Mouse (Mus musculus): ENCODE data around the gene Topaz1.

The Topaz1 gene

GRCm38 (mm10) chr9:122747060-122747459 is at the start of gene Topaz1:
Gene Topaz1, plus strand, starts transcription at chr9:122747346.
- in situ Hi-C loops (cut with MboI, MseI), result no loop called here

GRCm38 (mm10) chr9:122701817-122702216 is 45.3 kb upstream of the Topaz1 start:
- in situ Hi-C loops (cut with MboI, MseI), result no loop called here

GRCm38 (mm10) chr9:122713836-122714235 is 33.3 kb upstream of the Topaz1 start:
- in situ Hi-C loops (cut with MboI, MseI), result no loop called here

GRCm38 (mm10) chr9:122715046-122715445 is 32.1 kb upstream of the Topaz1 start:
- in situ Hi-C loops (cut with MboI, MseI), result no loop called here

GRCm38 (mm10) chr9:122716131-122716921 is 30.8 kb upstream of the Topaz1 start:
- in situ Hi-C loops (cut with MboI, MseI), result no loop called here

- in situ Hi-C loops (cut with MboI, MseI), result no loop called here
These were observed 24.9 kb upstream of the Topaz1 start for GRCm38 (mm10) chr9:122722296-122722695.

GRCm38 (mm10) chr9:122725046-122725765 is 21.9 kb upstream of the Topaz1 start:
- in situ Hi-C loops (cut with MboI, MseI), result no loop called here

- in situ Hi-C loops (cut with MboI, MseI), result no loop called here
These were observed 17.6 kb upstream of the Topaz1 start for GRCm38 (mm10) chr9:122729500-122729899.

GRCm38 (mm10) chr9:122732126-122732810 is 14.9 kb upstream of the Topaz1 start:
- in situ Hi-C loops (cut with MboI, MseI), result loop anchor here (10.0 kb wide), 1 partner anchor 223 kb away; the partner anchor contains the start of genes 1110059G10Rik and Kif15

GRCm38 (mm10) chr9:122733222-122733621 is 13.9 kb upstream of the Topaz1 start:
- in situ Hi-C loops (cut with MboI, MseI), result loop anchor here (10.0 kb wide), 1 partner anchor 222 kb away; the partner anchor contains the start of genes 1110059G10Rik and Kif15

GRCm38 (mm10) chr9:122734934-122735333 is 12.2 kb upstream of the Topaz1 start:
- in situ Hi-C loops (cut with MboI, MseI), result loop anchor here (10.0 kb wide), 1 partner anchor 220 kb away; the partner anchor contains the start of genes 1110059G10Rik and Kif15

GRCm38 (mm10) chr9:122736001-122736400 is 11.1 kb upstream of the Topaz1 start:
- in situ Hi-C loops (cut with MboI, MseI), result loop anchor here (10.0 kb wide), 1 partner anchor 219 kb away; the partner anchor contains the start of genes 1110059G10Rik and Kif15

- in situ Hi-C loops (cut with MboI, MseI), result loop anchor here (10.0 kb wide), 1 partner anchor 218 kb away; the partner anchor contains the start of genes 1110059G10Rik and Kif15
These were observed 10.4 kb upstream of the Topaz1 start for GRCm38 (mm10) chr9:122736742-122737141.

- in situ Hi-C loops (cut with MboI, MseI), result no loop called here
These were observed 1.3 kb upstream of the Topaz1 start for GRCm38 (mm10) chr9:122745879-122746278.

GRCm38 (mm10) chr9:122757614-122758013 is 10.5 kb downstream of the Topaz1 start:
- in situ Hi-C loops (cut with MboI, MseI), result no loop called here

GRCm38 (mm10) chr9:122760111-122760510 is 13.0 kb downstream of the Topaz1 start:
- in situ Hi-C loops (cut with MboI, MseI), result no loop called here

- in situ Hi-C loops (cut with MboI, MseI), result no loop called here
These were observed 38.1 kb downstream of the Topaz1 start for GRCm38 (mm10) chr9:122785231-122785630.

- in situ Hi-C loops (cut with MboI, MseI), result no loop called here
These were observed 39.4 kb downstream of the Topaz1 start for GRCm38 (mm10) chr9:122786534-122786933.

GRCm38 (mm10) chr9:122805053-122805844 is 58.1 kb downstream of the Topaz1 start, which contains the start of gene Tcaim:
Gene Tcaim, plus strand, starts transcription at chr9:122805539.
- in situ Hi-C loops (cut with MboI, MseI), result no loop called here

GRCm38 (mm10) chr9:122805845-122806341 is 58.7 kb downstream of the Topaz1 start:
- in situ Hi-C loops (cut with MboI, MseI), result no loop called here

GRCm38 (mm10) chr9:122807186-122807585 is 60.0 kb downstream of the Topaz1 start:
- in situ Hi-C loops (cut with MboI, MseI), result no loop called here
